Mouse (Mus musculus) gastrocnemius, postnatal 25 days (tissue): ENCODE results near the gene Rce1. TPM values are rescaled to one million over a fixed set of nuclear protein-coding genes. Genes with fewer than 3 reads are reported as not detected.

Experiments used
- microRNA-seq, 2 experiments: library from miRNA; unstranded; fragments of <30 nt; microRNA quantifications; one replicate each; pipeline ENCODE4 v1.2.0; 2021; ENCODE audit warnings: borderline replicate concordance in 2 of 2
- total RNA-seq, 2 experiments: library from RNA; stranded (reverse); gene quantifications; 1 replicate in 1 of 2; 2 replicates in 1 of 2; pipeline ENCODE4 v1.2.3; 2021

The Rce1 gene
- total RNA-seq, 2 experiments from 2014 or later = 3.9 to 6.5 TPM

Small RNA genes lying within 50 kb of the gene (microRNA-seq; reads per million reads assigned to microRNA genes)
- gene Mir6986 = 0 reads per million in 2 experiments

Other genes starting within 250 kb of the Rce1 start
- 10 to 100 TPM; 26.5 to 28.3 TPM for gene Kdm2a, start 227.4 kb downstream of the Rce1 start, total RNA-seq
- gene Rhod, start 186.2 kb downstream of the Rce1 start, total RNA-seq = under 1 TPM; 0.56 to 0.75 TPM
- 1 to 10 TPM; 6.5 to 8.5 TPM for gene Syt12, start 148.2 kb downstream of the Rce1 start, total RNA-seq
- under 1 TPM in 1 of 2 experiments, not detected in 1; 0.99 TPM for gene 2010003K11Rik, start 127.1 kb downstream of the Rce1 start, total RNA-seq
- 10 to 100 TPM; 44.6 to 59.3 TPM for gene Pcx, start 115.2 kb downstream of the Rce1 start, total RNA-seq
- 1 to 10 TPM; 1.4 to 1.5 TPM for gene Lrfn4, start 10.0 kb downstream of the Rce1 start, total RNA-seq
- not detected for gene Gm960, start 73.0 kb upstream of the Rce1 start, total RNA-seq
- under 1 TPM; 0.08 to 0.31 TPM for gene Sptbn2, start 85.5 kb upstream of the Rce1 start, total RNA-seq
- 1 to 10 TPM; 1.9 to 2.1 TPM for gene Rbm4b, start 130.9 kb upstream of the Rce1 start, total RNA-seq
- 10 to 100 TPM; 27.9 to 31.1 TPM for gene Rbm4, start 168.3 kb upstream of the Rce1 start, total RNA-seq
- 1 to 10 TPM; 8.9 to 9.4 TPM for gene Gm21992, start 186.0 kb upstream of the Rce1 start, total RNA-seq
- 10 to 100 TPM; 11.1 to 11.2 TPM for gene Rbm14, start 186.0 kb upstream of the Rce1 start, total RNA-seq
- gene Ccs, start 213.7 kb upstream of the Rce1 start, total RNA-seq = 10 to 100 TPM; 26.3 to 27.1 TPM
- not detected for gene Ccdc87, start 213.7 kb upstream of the Rce1 start, total RNA-seq
- gene Ctsf, start 229.5 kb upstream of the Rce1 start, total RNA-seq = 10 to 100 TPM; 28.4 to 41.6 TPM